Mouse (Mus musculus) lung, adult 2 months (tissue): ENCODE results near the gene Ccdc188.

Source experiments
- CTCF ChIP-seq: fragments of 200-500 bp; IDR thresholded peaks from 2 replicates; pipeline ENCODE4 v1.5.1; 2011; ENCODE audit warnings: mild to moderate bottlenecking, low read length, control low read depth; ENCODE audit not compliant: insufficient read depth
- POLR2A ChIP-seq: fragments of 200-500 bp; IDR thresholded peaks from 2 replicates; pipeline ENCODE4 v1.6.1; 2011; ENCODE audit warnings: low read depth, mild to moderate bottlenecking, control low read depth, low read length, borderline replicate concordance; ENCODE audit errors: extremely low read depth

- TF ChIP-seq CTCF, result no peak
- TF ChIP-seq POLR2A, result no peak
These were observed 4.5 kb downstream of the Ccdc188 start for GRCm38 (mm10) chr16:18222188-18222587.
